Mouse (Mus musculus) hindlimb bud, embryonic 11.5 days (tissue): Measurements from ENCODE around the gene Adamtsl1.

ENCODE experiments used
- DNase-seq: peaks from one replicate; pipeline ENCODE4 v3.0.0-alpha.2; 2012; ENCODE audit warnings: low read depth, low spot score; ENCODE audit errors: extremely low spot score

Gene Adamtsl1

DNA sequence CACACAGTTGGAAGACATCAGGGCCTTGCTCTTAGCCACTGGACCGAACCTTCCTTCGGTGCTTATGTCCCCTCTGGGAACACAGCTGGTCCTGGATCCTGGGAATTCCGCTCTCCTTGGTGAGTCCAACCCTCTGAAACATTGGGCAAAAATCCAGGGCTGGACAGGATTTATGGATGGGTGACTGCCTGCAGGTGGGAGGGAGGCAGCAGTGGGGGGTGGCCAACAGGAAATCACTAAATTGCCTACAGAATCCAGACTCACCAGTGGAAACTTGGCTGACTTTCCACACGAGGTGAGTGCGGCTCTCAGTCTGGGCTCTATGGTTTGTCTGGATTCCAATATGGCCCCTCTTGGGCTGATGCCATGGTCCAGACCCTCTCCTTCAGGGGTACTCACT is 874.5 kb downstream of the Adamtsl1 start:
- no peak for DNase-seq

GRCm38 (mm10) chr4:86391176-86391575 is 877.2 kb downstream of the Adamtsl1 start:
- no peak for DNase-seq

DNA sequence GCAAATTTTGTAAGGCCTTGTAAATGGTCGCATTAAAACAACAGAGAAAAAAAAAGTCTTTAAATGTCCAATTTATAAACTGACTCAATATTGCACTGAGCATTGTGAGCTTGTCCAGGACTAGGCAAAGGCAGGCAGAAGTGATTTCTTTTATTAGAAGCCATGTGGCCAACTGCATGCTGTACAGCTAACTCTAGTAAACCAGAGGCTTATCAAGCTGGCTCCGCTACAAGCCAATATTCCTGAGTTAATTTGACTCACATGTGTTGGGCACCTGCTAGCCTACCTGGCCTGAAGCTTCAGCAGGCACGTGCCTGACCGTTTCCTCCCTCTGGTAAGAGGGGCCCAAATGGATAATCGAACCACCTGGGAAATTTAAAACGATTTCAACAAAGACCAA is 881.7 kb downstream of the Adamtsl1 start:
- no peak for DNase-seq

DNA sequence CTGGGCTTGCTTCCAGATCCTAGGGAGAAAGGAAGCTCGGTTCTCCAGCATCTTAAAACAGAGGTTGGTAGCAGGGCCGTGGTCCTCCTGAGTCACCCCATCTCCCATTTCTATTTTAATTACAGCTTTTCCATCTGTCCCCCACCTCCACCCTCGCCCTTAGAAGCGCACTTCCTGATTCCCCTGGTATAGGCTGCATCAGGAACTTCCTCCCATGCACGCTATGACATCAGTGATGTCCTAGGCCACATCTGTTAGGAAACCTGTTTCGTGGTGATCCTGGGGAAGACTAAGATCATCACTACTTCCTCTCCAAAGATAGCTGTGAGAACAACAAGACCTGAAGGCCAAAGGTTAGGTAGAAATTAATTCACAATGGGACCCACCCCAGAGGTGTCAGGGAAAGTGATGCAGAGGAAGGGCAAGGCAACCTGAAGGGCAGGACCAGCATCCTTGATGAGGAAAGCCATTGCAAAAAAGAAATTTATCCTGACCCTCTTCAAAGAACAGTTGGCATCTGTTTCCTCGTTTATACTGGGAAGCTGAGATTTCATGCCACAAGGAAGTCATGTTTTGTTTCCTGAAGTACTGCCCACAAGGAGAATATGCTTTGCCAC is 882.8 kb downstream of the Adamtsl1 start:
- DNase-seq: no peak

- DNase-seq: no peak
Measured at GRCm38 (mm10) chr4:86397470-86397869, 883.5 kb downstream of the Adamtsl1 start.

DNA sequence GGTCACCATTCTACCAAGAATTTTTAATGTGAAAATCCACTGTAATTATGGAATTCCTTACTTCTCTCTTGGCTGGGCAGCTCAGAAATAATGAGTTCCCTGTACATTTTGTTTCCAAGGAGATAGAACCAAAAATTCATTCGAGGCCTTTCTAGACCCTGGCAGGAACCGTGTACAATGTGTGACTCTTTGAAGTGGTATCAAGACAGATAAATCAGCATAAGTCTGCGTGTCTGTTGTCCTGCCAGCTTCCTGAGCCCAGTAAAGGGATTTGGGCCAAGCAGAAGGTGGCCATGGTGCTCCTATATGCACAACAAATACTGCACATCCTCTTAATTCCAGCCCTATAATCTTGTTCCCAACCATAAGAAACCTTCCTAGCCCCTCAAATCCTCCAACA is 887.1 kb downstream of the Adamtsl1 start:
- DNase-seq: no peak

DNA sequence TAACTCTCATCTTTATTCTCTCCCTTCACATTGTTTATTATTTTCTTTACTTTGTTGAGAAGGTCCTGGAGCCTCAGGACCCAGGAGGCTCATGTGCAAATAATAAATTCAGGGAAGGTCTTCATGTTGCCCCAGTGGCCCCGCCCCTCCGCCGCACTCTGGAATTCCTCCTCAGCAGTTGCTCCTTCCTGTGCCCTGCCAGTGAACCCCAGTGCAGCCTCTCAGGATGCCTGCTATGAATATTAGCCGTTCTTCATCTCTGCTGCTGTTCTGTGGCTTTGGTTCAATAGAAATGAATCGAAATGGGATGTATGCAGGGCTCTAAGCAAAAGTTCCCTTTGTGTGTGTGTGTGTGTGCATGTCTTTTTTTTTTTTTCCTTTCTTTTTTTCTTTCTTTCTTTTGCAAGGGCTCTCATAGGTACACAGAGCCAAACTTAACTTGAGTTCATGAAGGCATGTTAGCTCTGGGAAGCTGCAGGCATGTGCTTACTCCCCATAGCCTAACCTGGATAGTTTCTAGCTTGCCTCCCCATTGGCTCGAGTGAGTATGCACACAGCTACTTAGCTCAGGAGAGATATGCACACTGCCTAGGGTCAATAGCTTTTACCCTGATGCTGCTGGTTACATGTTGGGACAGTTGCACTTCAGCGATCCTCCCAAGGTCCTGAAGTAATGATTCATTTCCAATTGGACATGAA is 892.7 kb downstream of the Adamtsl1 start:
- DNase-seq: no peak

- DNase-seq: no peak
Measured at GRCm38 (mm10) chr4:86407200-86407527, 893.2 kb downstream of the Adamtsl1 start.

DNA sequence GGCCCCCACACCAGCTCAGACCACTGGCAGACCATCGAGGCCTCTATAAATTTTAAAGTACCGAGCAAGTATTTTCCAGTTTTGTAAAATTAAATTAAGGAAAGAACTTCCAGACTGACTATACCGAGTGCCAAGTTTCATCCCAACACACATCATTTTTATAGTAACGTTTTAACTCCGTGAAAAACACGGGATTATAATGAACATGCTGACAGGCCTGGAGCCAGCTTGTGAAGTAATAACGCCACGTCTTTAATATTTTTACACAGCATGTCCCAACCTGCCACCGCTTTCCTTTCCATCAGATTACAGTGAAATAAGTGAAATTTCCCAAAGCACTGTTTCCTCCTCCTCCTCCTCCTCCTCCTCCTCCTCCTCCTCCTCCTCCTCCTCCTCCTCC is 894.4 kb downstream of the Adamtsl1 start:
- DNase-seq: no peak

DNA sequence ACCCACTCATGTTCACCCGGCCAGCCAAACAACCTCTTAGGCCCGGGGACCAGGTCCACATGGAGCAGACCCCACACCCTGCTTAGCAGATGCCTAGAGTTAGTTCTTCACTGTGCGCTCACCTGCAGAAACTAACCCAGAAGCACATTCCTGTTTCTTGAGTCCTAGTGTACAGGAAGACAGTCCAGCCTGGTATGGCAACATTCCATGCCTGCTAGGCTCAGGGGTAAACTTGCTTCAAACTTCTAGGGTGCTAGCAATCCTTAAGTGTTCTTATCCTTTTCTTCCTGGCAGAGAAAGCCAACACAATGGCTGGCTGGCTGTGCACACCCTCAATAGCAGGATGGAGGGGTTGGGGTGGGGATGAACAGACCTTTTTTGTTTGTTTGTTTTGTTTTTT is 897.0 kb downstream of the Adamtsl1 start:
- DNase-seq: no peak

GRCm38 (mm10) chr4:86413388-86413787 is 899.4 kb downstream of the Adamtsl1 start:
- DNase-seq: no peak

DNA sequence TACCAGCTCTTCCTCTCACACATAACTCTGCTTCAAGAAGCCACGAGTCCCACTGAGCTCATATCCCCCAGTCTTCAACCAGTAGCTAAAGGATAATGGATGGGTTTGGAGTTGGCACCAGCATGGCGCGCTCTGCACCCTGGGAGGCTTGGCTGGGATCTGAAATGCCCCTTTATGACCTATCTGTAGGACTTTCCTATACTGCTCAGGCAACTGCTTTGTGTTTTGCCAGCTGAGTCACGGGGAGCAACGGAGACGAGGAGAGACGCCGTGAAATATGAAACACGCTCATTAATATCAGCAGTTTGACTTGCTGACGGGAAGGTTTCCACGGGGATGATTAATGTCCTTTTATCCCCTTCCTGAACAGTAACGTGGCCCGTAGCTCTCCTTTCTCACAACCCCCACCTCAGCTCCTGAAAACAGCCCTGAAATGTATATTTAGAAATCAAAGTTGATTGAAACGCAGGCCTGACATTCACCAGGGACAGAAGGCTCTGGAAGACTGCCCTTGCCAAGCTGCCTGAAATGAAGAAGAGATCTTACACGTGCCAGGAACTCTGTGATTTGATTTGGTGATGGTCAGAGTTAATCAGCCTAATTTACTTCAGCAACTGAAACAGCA is 902.5 kb downstream of the Adamtsl1 start:
- DNase-seq: no peak

DNA sequence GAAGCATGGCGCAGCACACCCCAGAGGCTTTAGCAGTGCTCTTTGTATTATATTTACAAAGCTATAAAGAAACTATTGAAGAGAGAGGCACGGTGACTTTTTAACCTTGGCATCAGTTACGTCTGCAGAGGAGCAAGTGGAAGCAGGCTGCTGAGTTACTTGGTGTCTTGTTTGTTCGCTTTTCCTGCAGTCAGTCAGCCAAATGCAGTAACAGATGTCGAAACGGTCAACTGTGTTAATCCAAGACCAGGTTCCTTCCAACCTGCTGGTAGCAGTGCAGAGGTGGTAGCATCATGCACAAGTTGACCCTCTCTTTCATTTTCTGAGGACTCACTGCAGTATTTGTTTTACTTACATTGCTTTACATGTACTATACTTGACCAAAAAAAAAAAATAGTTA is 908.6 kb downstream of the Adamtsl1 start:
- DNase-seq: no peak

DNA sequence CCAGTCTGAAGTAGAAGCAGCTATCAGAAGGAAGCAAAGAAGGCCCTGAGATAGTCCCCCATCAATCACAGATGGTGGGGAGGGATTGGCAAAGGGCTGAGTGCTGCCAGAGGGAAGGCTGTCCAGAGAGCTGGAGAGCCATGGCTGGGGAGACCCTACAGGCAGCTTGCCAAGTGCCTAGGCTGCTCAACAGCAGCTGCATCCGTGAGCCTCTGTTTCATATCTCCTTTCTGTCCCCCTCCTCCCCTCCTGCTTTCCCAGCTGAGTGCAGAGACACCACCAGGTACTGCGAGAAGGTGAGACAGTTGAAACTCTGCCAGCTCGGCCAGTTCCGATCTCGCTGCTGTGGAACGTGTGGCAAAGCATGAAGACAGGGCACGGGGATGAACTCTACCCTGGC is 911.6 kb downstream of the Adamtsl1 start:
- no peak for DNase-seq

- DNase-seq: no peak
Measured at GRCm38 (mm10) chr4:86426549-86426948, 912.6 kb downstream of the Adamtsl1 start.

- no peak for DNase-seq
Measured at GRCm38 (mm10) chr4:86427312-86427711, 913.3 kb downstream of the Adamtsl1 start.

DNA sequence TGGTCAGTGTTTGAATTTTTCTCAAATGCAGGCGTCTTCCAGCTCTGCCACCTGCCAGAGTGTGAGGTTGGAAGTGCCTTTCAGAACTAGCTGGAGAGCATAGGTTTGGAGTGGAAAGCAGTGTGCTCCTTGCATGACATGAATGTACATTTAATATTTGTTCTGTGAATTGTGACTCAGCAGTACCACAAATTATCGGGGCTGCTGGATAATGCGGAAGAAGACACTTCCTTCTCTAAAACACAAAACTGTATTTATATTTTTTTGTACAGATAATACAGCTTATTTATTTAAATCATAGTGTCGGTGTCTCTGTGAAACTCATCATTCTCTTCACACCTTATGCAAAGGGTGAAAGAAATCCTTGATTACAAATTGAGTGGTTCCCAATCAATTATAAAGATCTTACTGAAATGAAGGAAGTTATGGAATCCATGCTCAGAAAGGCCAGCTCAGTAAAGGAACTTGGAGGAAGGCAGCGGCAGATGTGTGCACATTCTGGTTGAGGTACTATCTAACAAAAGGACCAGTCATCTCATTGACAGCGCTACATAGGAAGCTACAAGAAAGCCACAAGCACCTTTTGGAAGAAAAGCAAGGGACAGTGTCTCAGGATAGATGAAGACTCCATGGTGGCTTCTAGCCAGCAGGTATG is 914.2 kb downstream of the Adamtsl1 start:
- no peak for DNase-seq

DNA sequence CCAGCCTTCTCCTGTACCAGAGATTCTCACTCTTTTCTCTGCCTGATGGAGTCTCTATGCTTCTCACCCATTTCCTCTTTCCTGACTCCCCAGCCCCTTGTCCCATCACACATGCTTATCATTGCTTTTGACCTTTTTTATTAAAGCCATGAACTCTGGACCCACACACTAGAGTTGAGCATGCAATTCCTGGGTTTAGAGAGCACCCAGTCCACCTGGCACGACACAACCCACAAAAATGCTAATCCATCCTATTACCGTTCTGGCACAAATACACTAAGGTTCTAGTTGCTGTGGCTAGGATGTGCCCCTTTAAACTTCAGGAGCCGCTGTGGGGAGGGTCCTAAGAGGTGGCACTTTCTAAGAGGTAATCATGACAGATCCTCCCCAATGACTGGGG is 921.7 kb downstream of the Adamtsl1 start:
- no peak for DNase-seq

GRCm38 (mm10) chr4:86436336-86436735 is 922.4 kb downstream of the Adamtsl1 start:
- no peak for DNase-seq

DNA sequence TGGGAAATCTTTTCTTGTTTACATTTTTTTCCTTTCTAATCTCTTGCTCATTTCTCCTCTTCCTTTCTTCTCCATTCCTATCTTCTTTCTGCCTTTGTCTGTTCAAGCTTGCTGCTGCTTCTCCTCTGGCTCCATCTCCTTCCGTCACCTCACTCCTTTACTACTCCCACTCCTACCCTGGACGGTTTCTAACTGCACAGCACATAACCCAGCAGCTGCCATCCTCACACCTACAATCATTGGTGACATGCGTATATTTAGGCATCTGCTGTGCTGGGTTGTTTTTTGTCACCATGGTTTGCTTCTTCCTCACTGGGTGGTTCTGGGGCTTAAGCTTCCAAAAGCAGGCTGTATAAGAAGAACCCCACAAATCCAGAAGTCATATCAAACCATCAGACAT is 936.5 kb downstream of the Adamtsl1 start:
- no peak for DNase-seq

DNA sequence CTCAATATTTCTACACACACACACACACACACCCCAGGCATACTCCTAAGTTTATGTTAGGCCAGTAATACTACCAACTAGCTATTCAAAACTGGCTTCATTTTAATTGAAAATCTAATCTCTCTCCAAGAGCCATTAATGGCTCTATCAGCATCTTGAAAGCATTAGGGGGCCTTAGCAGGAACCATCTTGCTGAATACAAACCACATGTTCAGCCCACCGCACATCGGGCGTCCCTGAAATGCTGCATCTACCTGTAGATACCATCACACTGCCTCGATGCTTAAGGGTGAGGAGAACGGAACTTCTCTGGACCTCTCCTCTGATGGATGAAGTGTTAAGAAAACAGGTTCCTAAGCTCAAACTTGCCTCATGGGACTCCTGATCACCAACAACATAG is 950.8 kb downstream of the Adamtsl1 start:
- DNase-seq: peak; percentile 31
